Mouse (Mus musculus): ENCODE measurements around the gene Ankrd63.

Ankrd63 gene

DNA sequence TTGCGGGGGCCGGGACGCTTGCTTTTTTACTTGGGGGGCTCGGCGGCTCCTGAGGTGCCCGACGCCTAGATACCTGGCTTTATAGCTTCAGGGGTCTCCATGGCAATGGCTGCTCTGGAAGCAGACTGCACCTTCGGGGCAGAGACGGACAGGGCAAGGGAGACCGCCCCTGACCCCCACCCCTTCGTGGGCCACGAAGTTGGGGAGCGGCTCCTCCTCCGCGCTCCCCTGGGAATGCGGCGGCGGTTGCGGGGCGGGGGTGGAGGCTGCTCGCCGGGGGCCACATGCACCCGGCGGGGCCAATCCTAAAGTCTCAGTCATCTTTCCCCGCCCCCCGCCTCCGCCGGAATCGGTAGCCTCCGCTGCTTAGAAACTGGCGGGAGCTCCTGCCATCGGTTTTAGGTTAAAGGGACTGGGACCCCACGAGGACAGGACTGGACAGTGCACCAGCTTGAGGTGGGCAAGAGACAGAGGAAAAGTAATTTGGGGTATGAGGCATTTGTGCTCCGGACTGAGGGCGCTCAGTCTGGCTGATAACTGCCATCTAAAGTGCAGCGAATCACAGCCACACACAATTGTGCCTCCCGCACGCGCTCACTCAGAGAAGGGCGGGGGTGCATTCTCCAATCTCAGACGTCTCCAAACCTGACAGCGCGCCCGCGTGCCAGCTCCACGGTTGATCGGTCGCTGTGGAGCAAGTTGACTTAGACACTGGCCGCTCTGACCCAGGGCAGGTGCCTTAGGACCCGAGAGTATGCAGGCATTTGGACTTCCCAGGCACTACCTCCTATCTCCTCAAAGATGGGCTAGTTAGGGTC is at the start of gene Ankrd63:
TSS of gene Ankrd63 (minus strand) at position 51 of the 818 bp plus-strand sequence.
- peak in 1 of 2 experiments; percentile 49 for DNase-seq (ENCODE audit: low spot score in 2 of 2)

DNA sequence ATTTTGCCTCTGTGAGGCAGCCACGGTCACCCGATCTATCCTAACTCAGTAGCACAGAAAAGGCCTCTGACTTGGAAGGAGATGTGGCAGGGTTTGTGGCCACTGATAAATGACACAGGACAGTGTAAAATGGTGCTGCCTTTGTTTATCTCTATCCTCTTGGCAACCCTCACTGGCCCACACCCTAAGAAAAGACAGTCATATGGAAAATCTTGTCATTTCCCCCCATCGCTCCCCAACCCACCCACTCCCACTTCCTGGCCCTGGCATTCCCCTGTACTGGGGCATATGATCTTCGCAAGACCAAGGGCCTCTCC is 49.0 kb upstream of the Ankrd63 start:
- no peak for DNase-seq (ENCODE audit: low spot score in 2 of 2)

DNA sequence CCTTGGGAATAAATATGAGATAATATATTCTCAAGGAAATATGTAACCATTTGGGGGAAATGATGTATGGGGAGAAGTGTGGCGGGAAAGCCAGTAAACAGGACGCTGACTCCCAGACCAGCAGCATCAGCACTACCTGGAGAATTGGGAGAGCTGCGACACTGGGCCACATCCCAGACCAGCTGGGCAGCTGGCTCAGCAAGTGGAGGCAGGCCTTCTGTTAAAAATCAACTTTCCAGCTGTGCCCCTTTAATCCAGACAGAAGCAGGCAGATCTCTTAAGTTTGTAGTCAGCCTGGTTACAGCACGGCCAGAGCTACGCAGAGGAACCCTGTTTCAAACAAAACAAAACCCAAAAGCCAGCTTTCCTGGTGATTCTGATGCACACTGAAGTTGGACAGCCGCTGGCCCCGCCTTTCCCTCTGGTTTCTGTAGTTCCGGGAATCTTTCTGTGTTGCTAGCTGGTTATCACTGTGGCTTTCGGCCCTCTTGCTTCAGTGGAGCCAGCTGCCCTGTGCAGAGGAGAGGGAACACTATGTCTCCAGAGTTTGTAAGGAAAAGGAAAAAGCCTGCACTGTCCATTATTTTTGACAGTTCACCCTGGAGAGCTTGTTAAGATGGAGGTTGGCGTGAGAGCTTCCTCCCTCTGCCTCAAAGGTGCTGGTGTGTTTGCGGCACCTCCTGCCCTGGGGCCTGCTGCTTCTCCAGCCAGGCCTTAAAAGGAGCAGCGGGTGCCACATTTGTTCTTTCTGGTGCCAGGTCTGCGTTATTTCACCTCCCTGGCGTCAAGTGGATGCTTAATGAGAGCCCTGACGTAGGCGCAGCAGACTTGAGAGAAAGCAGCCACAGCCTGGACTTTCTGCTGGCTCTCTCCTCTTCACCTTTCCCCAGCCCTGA is 48.4 kb upstream of the Ankrd63 start:
- DNase-seq (ENCODE audit: low spot score in 2 of 2): no peak

GRCm38 (mm10) chr2:118750476-118750875 is 46.7 kb upstream of the Ankrd63 start:
- no peak for DNase-seq (ENCODE audit: low spot score in 2 of 2)

DNA sequence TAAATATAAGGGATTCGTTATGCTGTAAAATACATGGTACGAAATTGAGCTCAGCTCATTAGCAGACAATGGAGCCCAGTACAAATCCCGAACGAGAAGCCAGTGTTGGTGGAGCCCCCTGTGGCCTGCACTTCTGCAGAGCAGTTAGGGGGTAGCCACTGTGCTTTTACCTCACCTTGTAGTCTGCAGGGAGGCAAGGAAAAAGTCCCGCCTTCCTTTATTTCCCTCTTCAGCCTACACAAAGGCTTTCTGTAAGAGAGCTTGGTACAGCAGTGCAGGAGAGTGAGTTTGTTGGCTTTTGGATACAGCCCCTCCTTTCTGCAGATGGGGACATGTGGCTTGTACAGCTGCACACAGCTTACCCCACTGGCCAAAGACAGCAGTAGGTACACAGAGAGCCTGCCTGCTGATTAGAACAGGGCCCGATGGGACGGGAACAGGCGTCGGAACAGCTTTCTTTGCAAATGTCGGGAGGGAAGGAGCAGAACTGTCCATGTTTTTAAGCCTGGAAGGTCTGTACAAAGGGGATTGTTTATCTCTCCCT is 45.6 kb upstream of the Ankrd63 start:
- DNase-seq (ENCODE audit: low spot score in 2 of 2): no peak

- DNase-seq (ENCODE audit: low spot score in 2 of 2): no peak
Measured at GRCm38 (mm10) chr2:118747301-118747960, 43.7 kb upstream of the Ankrd63 start.

DNA sequence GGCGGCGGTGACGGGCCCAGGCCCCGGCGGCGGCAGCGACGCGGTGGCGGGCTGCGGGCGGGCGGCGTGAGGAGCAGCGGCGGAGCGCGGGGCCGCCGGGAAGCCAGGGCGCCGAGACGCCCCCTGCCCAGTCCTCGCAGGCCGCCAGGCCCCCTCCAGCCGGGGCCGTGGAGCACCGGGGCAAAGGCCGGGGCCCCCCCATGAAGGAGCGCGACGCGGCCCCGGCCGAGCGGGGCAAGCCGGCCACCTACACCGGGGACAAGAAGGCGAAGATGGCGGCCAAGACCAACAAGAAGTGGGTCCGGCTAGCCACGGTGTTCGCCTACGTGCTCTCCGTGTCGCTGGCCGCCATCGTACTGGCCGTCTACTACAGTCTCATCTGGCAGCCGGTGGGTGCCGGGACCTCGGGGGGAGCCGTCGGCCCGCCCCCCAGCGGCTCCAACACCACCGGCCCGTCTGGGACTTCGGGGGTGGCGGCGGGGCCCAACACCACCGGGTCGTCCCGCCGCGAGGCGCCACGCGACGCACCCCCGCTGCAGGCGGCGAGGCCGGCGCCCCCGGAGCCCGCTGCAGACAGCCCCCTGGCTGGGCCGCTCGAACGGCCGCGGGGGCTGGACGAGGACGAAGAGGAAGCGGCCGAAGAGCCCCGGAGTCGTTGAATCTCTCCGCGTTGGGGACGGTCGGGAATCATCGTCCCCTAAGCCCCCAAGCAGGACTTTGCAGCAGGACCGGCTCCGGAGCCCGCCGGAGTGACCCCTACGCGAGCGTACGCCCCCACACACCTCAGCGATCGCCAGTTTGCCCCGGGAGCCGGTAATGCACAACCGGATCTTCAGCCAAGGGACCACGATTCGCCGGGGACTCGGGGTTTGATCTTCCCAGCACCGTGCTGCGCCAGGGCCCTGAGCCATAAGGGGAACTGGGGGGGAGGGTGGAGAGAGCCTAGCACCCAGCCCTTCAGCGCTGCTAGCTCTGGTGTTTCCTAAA is 42.4 kb upstream of the Ankrd63 start:
- no peak for DNase-seq (ENCODE audit: low spot score in 2 of 2)

- peak; percentile 90 to 91 for DNase-seq (ENCODE audit: low spot score in 2 of 2)
Measured at GRCm38 (mm10) chr2:118745232-118745884, 41.6 kb upstream of the Ankrd63 start, which contains the start of gene Inafm2. TSS of gene Inafm2 (plus strand) at chr2:118745758.

DNA sequence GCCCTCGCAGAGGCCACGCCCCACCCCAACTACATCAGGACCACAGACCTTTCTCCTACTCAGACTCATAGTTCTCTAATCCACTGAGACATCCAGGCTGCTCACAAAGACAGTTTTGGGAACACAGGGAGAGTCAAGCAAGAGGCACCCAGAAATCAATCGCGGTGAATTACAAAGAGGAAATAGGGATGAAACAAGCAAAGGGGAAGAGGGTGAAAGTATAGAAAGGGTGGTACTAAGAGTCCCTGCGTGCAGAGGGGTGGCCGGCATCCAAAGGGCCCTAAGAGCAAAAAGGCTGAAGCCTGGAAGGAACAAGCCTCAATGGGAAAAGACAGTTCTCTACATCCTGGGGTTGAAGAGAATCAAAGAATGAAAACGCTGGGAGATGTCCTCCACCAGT is 40.9 kb upstream of the Ankrd63 start:
- DNase-seq (ENCODE audit: low spot score in 2 of 2): no peak

GRCm38 (mm10) chr2:118743261-118743943 is 39.6 kb upstream of the Ankrd63 start:
- DNase-seq (ENCODE audit: low spot score in 2 of 2): no peak

- no peak for DNase-seq (ENCODE audit: low spot score in 2 of 2)
Measured at GRCm38 (mm10) chr2:118741183-118741582, 37.4 kb upstream of the Ankrd63 start.

GRCm38 (mm10) chr2:118740341-118740740 is 36.6 kb upstream of the Ankrd63 start:
- DNase-seq (ENCODE audit: low spot score in 2 of 2): no peak

GRCm38 (mm10) chr2:118733341-118733740 is 29.6 kb upstream of the Ankrd63 start:
- DNase-seq (ENCODE audit: low spot score in 2 of 2): no peak

DNA sequence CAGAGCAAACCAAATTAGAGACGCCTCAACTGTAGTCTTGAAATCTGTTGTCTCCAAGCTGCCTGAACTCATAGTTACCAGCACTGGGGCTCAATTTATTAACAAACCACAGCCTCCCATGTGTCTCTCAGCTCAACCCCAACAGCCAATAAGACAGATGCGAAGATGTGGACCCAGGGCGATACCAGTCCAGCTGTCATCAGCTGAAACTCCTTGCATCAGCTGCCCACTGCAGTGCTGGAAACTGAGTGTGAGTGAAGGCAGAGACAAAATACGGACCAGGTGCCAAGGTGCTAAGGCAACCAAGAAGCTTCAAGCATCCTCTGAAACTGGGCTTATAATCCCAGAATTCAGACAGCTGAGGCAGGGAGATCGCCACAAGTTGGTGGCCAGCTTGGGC is 28.2 kb upstream of the Ankrd63 start:
- no peak for DNase-seq (ENCODE audit: low spot score in 2 of 2)

DNA sequence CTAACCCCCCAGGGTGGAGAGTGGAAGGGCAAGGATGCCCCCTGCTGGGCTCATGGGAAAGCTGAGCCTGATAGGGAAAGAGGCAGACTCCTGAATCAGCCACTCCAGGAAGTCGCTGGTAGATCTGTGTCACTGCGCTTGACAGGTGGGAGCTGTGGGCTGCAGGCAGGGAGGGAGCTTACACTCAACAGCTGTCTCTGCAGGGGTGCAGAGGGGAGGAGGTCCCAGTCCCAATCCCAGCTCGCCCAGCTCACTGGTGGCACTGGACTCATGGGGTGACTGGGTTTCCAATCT is 26.8 kb upstream of the Ankrd63 start:
- peak; percentile 66 to 73 for DNase-seq (ENCODE audit: low spot score in 2 of 2)

DNA sequence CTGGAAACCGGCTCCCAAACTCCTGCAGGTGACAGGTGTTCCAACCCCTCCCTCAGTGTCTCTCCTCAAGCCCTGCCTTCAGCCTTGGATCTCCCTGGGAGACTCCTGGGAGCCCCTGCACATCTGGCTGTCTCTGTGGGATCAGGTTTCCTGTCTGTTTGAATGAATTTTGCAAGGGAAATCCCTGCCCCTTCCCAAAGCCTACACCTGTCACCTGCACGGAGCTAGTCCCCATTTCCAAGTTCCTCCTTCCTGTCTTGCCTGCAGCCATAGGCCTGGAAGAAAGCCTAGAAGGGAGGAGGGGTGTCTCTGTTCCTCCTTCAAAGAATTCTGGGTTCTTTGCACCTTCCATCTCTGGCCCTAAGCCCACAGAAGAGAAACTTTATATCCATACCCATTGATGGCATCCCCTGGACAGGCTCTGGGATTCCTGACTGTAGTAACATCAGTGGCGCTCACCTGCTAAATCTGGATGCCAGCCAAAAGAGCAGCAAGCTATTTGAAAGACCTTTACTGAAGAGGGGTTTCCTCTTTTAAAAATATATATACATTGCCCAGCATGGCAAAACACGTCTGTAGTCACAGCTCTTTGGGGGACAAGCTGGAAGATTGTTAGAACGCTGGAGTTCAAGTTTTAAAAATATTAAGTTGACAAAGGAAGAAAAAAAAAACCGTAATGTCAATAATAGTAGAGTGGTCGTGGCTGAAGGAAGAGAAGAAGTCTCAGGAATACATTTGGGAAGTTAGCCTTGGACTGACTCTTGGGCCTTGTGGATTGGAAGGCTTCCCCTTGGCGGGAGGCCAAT is 26.3 kb upstream of the Ankrd63 start:
- DNase-seq (ENCODE audit: low spot score in 2 of 2): no peak

DNA sequence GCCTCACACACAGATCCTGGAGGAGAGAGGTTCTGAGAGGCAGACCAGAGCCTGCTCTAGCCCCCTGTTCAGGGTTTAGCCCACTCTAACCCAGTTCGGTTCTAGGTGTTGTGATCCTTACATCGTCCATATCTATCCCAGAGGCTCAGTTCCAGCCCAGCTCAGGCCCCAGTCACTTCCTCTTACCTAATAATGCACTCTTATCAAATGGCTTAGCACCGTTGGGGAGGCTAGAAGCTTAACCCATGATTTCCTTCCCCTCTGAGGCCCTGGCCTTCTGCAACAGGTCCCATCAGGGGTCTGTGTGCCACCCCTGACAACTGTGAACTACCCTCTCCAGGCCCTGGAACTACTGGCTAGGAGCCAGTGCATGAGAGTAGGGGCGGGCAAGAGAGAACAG is 25.4 kb upstream of the Ankrd63 start:
- DNase-seq (ENCODE audit: low spot score in 2 of 2): no peak

GRCm38 (mm10) chr2:118728337-118728736 is 24.6 kb upstream of the Ankrd63 start, which contains the start of gene Plcb2:
TSS of gene Plcb2 (minus strand) at chr2:118728438.
- DNase-seq (ENCODE audit: low spot score in 2 of 2): no peak

GRCm38 (mm10) chr2:118727911-118728310 is 24.1 kb upstream of the Ankrd63 start:
- no peak for DNase-seq (ENCODE audit: low spot score in 2 of 2)
